Mouse (Mus musculus): ENCODE measurements around the gene Hspb3. TPM values are rescaled to one million over a fixed set of nuclear protein-coding genes. Genes with fewer than 3 reads are reported as not detected.

Hspb3 gene
- polyA plus RNA-seq, 1 experiment from 2014 or later: 1.2 TPM

GRCm38 (mm10) chr13:113680646-113681045, 17.2 kb upstream of the Hspb3 start:
- Histone ChIP-seq H3K36me3 (no peaks in the 10 kb centered on the region), H3K4me2 (replicated peaks) (no peak overlapping the region), H3K4me1 (no peaks in the 10 kb centered on the region), H3K27ac (replicated peaks) (no peak overlapping the region), H3K9me3 (no peaks in the 10 kb centered on the region), H3K9ac (replicated peaks) (no peak overlapping the region), H3K27me3 (no peaks in the 10 kb centered on the region), H3K4me3 (no peak overlapping the region)
- WGBS: 92% methylated on average over 7 of the region's 7 CpGs
- no peak for ATAC-seq (replicated peaks)

- Histone ChIP-seq H3K4me3 (no peak overlapping the region), H3K9ac (replicated peaks) (no peak overlapping the region), H3K27ac (replicated peaks) (no peak overlapping the region), H3K4me1 (no peaks in the 10 kb centered on the region), H3K9me3 (no peaks in the 10 kb centered on the region), H3K4me2 (replicated peaks) (no peak overlapping the region), H3K36me3 (no peaks in the 10 kb centered on the region), H3K27me3 (no peaks in the 10 kb centered on the region)
- ATAC-seq (replicated peaks): peak; percentile 63
- WGBS: 41% methylated on average over 10 of the region's 10 CpGs
Measured at GRCm38 (mm10) chr13:113669459-113670077, 6.1 kb upstream of the Hspb3 start.

GRCm38 (mm10) chr13:113663883-113664282, 407 bp upstream of the Hspb3 start:
- Histone ChIP-seq H3K4me3 (no peak overlapping the region), H3K9ac (replicated peaks) (no peak overlapping the region), H3K9me3 (no peaks in the 10 kb centered on the region), H3K4me1 (peaks cover 17% of the 10 kb centered on the region), H3K27me3 (no peaks in the 10 kb centered on the region), H3K36me3 (no peaks in the 10 kb centered on the region), H3K4me2 (replicated peaks) (peak overlapping the region; percentile 33; the same call in 1 of the 2 replicates), H3K27ac (replicated peaks) (no peak overlapping the region)
- no peak for ATAC-seq (replicated peaks)
- 63% methylated on average over 7 of the region's 7 CpGs for WGBS

- Histone ChIP-seq H3K27me3 (no peaks in the 10 kb centered on the region), H3K4me3 (no peak overlapping the region), H3K9me3 (no peaks in the 10 kb centered on the region), H3K9ac (replicated peaks) (no peak overlapping the region; the same call in 1 of the 2 replicates), H3K36me3 (no peaks in the 10 kb centered on the region), H3K4me1 (peaks cover 17% of the 10 kb centered on the region), H3K4me2 (replicated peaks) (no peak overlapping the region), H3K27ac (replicated peaks) (no peak overlapping the region)
- no peak for ATAC-seq (replicated peaks)
- WGBS: 77% methylated on average over 7 of the region's 7 CpGs
Measured at GRCm38 (mm10) chr13:113661826-113662271, 1.6 kb downstream of the Hspb3 start.

GRCm38 (mm10) chr13:113660576-113661310, 2.7 kb downstream of the Hspb3 start:
- H3K4me2 ChIP-seq (replicated peaks): no peak overlapping the region
- H3K27ac ChIP-seq (replicated peaks): no peak overlapping the region
- no peaks in the 10 kb centered on the region for H3K9me3 ChIP-seq
- H3K9ac ChIP-seq (replicated peaks): no peak overlapping the region
- no peak overlapping the region for H3K4me3 ChIP-seq
- no peaks in the 10 kb centered on the region for H3K36me3 ChIP-seq
- no peaks in the 10 kb centered on the region for H3K27me3 ChIP-seq
- ATAC-seq (replicated peaks): no peak
- WGBS: 75% methylated on average over 9 of the region's 9 CpGs
- peaks cover 17% of the 10 kb centered on the region for H3K4me1 ChIP-seq

- Histone ChIP-seq H3K9me3 (no peaks in the 10 kb centered on the region), H3K36me3 (no peaks in the 10 kb centered on the region), H3K4me3 (no peak overlapping the region), H3K9ac (replicated peaks) (no peak overlapping the region), H3K27me3 (no peaks in the 10 kb centered on the region), H3K4me2 (replicated peaks) (no peak overlapping the region), H3K4me1 (peaks cover 3% of the 10 kb centered on the region; the same call in 1 of the 2 replicates), H3K27ac (replicated peaks) (no peak overlapping the region)
- WGBS: 88% methylated on average over 7 of the region's 7 CpGs
- ATAC-seq (replicated peaks): no peak
Measured at GRCm38 (mm10) chr13:113657204-113657603, 6.3 kb downstream of the Hspb3 start.

- ATAC-seq (replicated peaks): no peak
- 90% methylated on average over 4 of the region's 4 CpGs for WGBS
- Histone ChIP-seq H3K9me3 (no peaks in the 10 kb centered on the region), H3K27me3 (no peaks in the 10 kb centered on the region), H3K4me2 (replicated peaks) (no peak overlapping the region), H3K4me3 (no peak overlapping the region), H3K9ac (replicated peaks) (no peak overlapping the region), H3K36me3 (no peaks in the 10 kb centered on the region), H3K27ac (replicated peaks) (no peak overlapping the region), H3K4me1 (peaks cover 2% of the 10 kb centered on the region; the same call in 1 of the 2 replicates)
Measured at GRCm38 (mm10) chr13:113656639-113657038, 6.8 kb downstream of the Hspb3 start.

GRCm38 (mm10) chr13:113655511-113655910, 8.0 kb downstream of the Hspb3 start:
- Histone ChIP-seq H3K4me3 (no peak overlapping the region), H3K4me2 (replicated peaks) (no peak overlapping the region), H3K4me1 (no peaks in the 10 kb centered on the region), H3K27ac (replicated peaks) (no peak overlapping the region), H3K27me3 (no peaks in the 10 kb centered on the region), H3K36me3 (no peaks in the 10 kb centered on the region), H3K9me3 (no peaks in the 10 kb centered on the region), H3K9ac (replicated peaks) (no peak overlapping the region)
- no peak for ATAC-seq (replicated peaks)
- 92% methylated on average over 4 of the region's 4 CpGs for WGBS

- Histone ChIP-seq H3K27me3 (no peaks in the 10 kb centered on the region), H3K4me1 (peaks cover 7% of the 10 kb centered on the region; the same call in 1 of the 2 replicates), H3K27ac (replicated peaks) (no peak overlapping the region), H3K9ac (replicated peaks) (no peak overlapping the region), H3K36me3 (no peaks in the 10 kb centered on the region), H3K9me3 (no peaks in the 10 kb centered on the region), H3K4me3 (no peak overlapping the region), H3K4me2 (replicated peaks) (no peak overlapping the region)
- 52% methylated on average over 11 of the region's 11 CpGs for WGBS
- no peak for ATAC-seq (replicated peaks)
Measured at GRCm38 (mm10) chr13:113640944-113641597, 22.4 kb downstream of the Hspb3 start.

GRCm38 (mm10) chr13:113638914-113639313, 24.6 kb downstream of the Hspb3 start:
- WGBS: 32% methylated on average over 7 of the region's 7 CpGs
- Histone ChIP-seq H3K4me1 (peaks cover 7% of the 10 kb centered on the region; the same call in 1 of the 2 replicates), H3K9me3 (no peaks in the 10 kb centered on the region), H3K36me3 (no peaks in the 10 kb centered on the region), H3K4me3 (no peak overlapping the region), H3K9ac (replicated peaks) (no peak overlapping the region), H3K4me2 (replicated peaks) (no peak overlapping the region), H3K27me3 (no peaks in the 10 kb centered on the region), H3K27ac (replicated peaks) (no peak overlapping the region)
- peak; percentile 39; the same call in 1 of the 2 replicates for ATAC-seq (replicated peaks)

GRCm38 (mm10) chr13:113635799-113636222, 27.7 kb downstream of the Hspb3 start:
- 80% methylated on average over 17 of the region's 17 CpGs for WGBS
- H3K27me3 ChIP-seq: no peaks in the 10 kb centered on the region
- H3K27ac ChIP-seq (replicated peaks): no peak overlapping the region
- no peak overlapping the region for H3K4me3 ChIP-seq
- no peaks in the 10 kb centered on the region for H3K36me3 ChIP-seq
- H3K4me1 ChIP-seq: 0 out of 2 replicates have a peak, but pooled peaks cover 3% of the 10 kb centered on the region
- H3K9ac ChIP-seq (replicated peaks): no peak overlapping the region
- no peaks in the 10 kb centered on the region for H3K9me3 ChIP-seq
- H3K4me2 ChIP-seq (replicated peaks): no peak overlapping the region
- no peak for ATAC-seq (replicated peaks)

Measured in forebrain, embryonic 15.5 days (tissue).